Mouse (Mus musculus): ENCODE data around the gene Gm49358.

The Gm49358 gene

DNA sequence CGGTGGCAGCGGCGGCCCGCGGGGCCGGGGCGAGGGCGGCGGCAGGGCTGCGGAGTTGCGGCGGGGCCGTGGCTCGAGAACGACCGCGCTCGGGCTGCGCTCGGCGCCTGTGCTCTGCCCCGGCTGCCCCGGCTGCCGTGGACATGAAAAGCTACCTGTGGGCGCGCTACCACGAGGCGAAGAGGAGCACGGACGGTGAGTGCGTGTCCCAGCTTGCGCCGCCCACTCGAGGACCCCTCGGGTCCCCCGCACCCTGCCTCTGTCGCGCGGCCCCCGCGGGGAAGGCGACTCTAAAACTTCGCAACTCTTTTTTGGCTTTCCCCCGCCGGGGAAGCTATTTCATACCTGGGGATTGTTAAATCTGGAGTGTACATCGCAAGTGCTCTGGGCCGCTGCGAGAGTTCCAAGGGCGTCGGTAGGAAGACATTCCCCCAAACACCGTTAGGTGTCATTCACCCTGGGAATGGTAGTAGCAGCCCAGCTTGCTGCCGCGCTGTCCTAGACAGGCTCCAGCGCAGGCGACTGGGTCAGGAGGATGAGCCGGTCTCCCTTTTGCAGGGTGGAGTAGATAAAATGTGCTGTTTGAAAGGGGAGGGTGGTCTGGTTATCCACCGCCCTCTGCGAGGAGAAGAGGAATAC is 15.5 kb downstream of the Gm49358 start:
- peak; percentile 52 for DNase-seq

DNA sequence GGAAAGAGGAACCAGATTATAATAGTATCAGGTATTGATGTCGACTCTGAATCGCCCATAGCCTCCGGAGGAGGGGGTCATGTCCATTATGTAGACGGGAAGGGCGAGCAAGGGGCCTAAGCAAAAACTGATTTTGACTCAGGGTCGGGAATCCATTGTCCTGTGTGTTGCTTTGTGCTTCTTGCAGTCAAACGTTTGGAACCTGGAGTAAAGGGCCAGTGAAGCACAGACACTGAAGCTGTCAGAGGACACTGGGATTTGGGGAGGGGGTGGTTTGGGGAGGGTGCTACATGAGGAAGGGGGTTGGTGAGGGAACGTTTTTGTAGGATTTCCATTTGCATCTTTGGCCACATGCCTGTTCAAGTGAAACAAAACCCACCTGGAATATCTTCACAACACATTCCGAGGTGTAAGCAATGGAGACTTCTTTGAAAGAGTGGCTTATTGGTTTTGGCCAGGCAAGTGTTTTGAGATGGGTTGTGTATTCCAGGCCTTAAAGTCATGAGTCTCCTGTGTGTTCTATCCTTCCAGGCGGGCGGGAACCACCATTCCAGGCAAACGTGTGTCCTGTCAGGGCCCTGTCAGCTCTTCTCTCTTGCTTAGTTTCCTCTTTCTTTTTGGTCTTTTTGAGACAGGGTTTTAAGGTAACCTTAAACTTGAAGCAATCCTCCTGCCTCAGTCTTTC is 16.2 kb downstream of the Gm49358 start:
- DNase-seq, result no peak

- no peak for DNase-seq
Observed at GRCm38 (mm10) chr10:86781641-86782040, 17.9 kb downstream of the Gm49358 start.

GRCm38 (mm10) chr10:86782656-86783055 is 18.9 kb downstream of the Gm49358 start:
- DNase-seq, result no peak

DNA sequence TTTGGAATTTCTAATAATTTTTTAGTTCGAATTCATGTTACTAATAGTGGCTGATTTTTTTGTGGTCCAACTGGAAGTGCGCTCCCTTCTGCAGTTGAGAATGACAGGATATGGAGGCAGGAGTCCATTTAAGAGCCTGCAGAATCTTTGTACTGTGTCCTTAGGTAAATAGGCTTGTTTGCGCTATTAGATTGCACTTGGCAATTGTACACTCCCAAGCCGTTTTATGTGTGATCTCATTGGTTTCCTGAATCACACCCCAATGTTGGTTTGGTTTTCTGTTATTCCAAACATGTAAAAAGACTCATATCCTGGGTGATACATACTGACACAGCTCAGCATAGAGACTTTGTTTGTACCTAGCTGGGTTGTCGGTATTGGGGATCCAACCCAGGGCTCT is 19.8 kb downstream of the Gm49358 start:
- no peak for DNase-seq

DNA sequence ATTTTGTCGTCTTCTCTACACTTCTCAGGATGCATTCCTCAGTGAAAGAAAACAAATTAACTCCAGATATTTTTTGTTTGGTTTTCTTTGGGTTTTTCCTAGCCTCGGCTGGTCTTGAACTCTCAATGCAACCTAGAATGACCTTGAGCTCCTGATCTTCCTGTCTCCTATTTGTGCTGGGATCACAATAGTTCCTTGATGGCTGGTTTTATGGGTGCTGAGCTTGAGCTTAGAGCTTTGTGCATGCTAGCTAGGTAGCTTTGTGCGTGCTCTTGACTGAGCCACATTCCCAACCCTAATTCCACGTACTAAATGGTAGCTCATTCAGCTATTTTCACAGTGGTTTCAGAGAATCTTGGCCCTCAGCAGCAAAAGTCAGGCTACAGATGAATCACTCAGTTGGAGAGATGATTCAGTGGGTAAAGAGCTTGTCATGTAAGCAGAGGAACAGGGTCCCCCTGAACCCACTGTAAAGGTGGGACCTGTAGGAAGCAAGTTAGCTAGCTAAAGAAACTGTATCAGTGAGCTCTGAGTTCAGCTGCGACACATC is 20.4 kb downstream of the Gm49358 start:
- no peak for DNase-seq

GRCm38 (mm10) chr10:86785396-86785795 is 21.6 kb downstream of the Gm49358 start:
- no peak for DNase-seq

DNA sequence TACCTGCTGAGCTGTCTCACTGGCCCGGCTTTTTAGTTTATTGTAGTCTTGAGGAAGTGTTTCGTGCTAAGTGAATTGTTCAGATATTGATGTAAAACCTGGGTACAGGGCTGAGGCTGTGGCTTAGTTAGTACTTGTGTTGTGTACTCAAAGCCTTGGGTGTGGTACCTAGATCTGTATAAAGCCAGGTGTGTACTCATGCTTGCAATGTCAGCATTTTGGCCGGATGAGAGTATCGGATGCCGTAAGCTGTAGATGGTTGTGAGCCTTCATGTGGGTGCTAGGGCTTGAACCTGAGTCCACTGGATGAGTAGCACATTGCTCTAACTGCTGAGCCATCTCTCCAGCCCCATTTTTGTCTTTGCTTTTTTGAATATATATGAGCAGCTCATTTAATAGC is 22.3 kb downstream of the Gm49358 start:
- DNase-seq, result no peak

- DNase-seq, result no peak
Observed at GRCm38 (mm10) chr10:86788193-86788592, 24.4 kb downstream of the Gm49358 start.

GRCm38 (mm10) chr10:86789146-86789672 is 25.4 kb downstream of the Gm49358 start:
- no peak for DNase-seq

- DNase-seq, result no peak
Observed at GRCm38 (mm10) chr10:86791507-86792184, 27.9 kb downstream of the Gm49358 start.

- no peak for DNase-seq
Observed at GRCm38 (mm10) chr10:86793509-86793951, 29.8 kb downstream of the Gm49358 start.

DNA sequence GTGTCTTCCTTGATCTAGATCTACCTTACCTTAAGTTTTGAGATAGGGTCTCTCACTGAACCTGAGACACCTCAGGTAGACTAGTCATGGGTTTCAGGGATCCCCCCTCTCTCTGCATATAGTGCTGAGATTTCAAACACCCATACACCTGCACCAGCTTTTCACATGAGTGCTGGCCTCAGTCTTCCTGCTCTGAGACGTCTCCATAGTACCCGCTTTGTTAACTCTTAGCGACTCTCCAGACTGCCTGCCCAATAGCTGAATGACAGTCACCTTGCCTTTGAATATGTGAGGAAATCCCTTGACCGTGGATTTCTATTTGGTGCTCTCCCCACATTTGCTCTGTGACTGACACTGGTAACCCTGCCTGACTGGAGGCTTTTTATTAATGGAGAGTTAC is 30.4 kb downstream of the Gm49358 start:
- DNase-seq, result no peak

- DNase-seq, result no peak
Observed at GRCm38 (mm10) chr10:86794794-86795535, 31.2 kb downstream of the Gm49358 start.

DNA sequence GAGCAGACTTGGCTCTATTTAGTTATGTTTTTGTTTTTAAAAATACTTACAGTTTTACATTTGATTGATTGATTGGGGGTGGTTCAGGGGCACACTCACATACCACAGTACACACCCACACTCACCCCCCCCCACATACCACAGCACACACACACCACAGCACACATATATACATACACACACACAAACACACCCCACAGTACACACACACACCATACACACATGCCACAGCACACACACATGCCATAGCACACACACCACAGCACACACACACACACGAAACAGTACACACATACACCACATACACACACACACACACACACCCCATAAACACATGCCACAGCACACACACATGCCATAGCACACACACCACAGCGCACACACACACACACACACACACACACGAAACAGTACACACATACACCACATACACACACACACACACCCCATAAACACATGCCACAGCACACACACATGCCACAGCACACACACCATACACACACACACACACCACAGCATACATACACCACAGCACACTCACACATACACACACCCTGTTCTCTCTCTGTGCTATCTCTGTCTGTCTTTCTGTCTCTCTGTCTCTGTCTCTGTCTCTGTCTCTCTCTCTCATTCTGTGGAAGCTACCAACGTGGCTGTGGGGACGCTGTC is 32.4 kb downstream of the Gm49358 start:
- DNase-seq, result no peak

- DNase-seq, result no peak
Observed at GRCm38 (mm10) chr10:86807362-86807761, 43.6 kb downstream of the Gm49358 start.

- no peak for DNase-seq
Observed at GRCm38 (mm10) chr10:86808013-86808758, 44.4 kb downstream of the Gm49358 start.

GRCm38 (mm10) chr10:86810000-86810399 is 46.2 kb downstream of the Gm49358 start:
- DNase-seq, result no peak

- no peak for DNase-seq
Observed at GRCm38 (mm10) chr10:86810612-86811011, 46.8 kb downstream of the Gm49358 start.

DNA sequence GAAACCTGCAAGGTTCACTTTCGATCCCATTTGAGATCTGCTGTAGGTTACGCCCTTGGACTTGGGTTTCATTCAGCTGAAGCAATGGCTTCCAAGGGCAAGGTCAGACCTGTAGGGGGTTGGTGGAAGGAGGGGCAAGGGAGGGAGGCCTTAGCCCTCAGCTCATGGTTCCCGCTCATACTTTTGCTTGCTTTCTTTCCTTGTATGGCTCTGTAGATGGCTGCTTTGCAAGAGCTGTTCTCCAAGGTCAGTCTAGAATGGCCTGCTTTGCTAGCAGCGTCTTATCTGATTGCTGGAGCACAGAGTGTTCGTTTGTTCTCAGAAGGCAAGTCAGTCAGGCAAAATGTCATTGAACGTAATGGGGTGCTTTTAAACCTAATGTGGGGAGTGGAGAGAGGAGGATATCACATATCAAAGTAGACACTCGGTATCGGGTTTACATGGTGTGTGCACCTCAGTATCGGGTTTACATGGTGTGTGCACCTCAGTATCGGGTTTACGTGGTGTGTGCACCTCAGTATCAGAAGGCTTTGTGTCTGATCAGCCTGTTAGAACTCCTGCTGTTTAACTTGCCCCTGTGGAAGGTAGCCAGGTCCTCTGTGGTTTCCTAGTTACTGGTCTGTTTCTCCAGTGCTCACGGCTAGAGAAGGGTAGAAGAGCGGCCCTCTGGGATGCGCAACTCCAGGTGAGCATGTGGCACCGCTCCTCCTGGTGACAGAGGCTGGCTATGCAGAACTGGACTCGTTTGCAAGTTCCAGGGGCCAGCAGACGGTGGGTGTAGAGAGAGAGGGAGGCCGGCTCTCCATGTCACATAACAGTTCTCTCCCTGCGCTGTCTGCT is 50.7 kb downstream of the Gm49358 start:
- DNase-seq, result no peak
